Mouse (Mus musculus): Measurements from ENCODE around the gene Lypla2. TPM values are rescaled to one million over a fixed set of nuclear protein-coding genes. Genes with fewer than 3 reads are reported as not detected.

Gene Lypla2
- polyA plus RNA-seq, 1 experiment from 2014 or later, result 94.9 TPM

DNA sequence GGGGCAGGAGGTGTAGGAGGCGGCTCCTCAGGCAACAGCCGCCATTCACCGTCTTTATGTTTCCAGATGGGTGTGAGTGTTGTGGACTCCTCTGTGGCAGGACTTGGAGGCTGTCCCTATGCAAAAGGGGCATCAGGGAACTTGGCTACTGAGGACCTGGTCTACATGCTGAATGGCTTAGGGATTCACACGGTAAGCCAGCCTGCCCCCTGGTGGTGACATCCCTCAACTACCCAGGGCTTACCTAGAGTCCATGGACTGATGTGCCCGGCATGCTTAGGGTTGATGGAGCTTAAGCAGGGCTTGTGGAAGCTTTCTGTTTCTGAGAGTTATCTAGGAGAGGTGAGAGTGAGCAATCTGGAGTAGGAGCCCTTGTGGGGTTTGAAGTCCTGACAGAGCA, 11.7 kb downstream of the Lypla2 start:
- no peak overlapping the region for H3K27ac ChIP-seq (ENCODE audit: low read length)
- H3K4me1 ChIP-seq (ENCODE audit: control insufficient read depth, insufficient read depth, low read length), result peaks cover 17% of the 10 kb centered on the region
- H3K4me3 ChIP-seq (replicated peaks; ENCODE audit: low read length), result no peak overlapping the region
- H3K36me3 ChIP-seq (ENCODE audit: control insufficient read depth, insufficient read depth, low read length), result peaks cover 7% of the 10 kb centered on the region; the same call in 1 of the 2 replicates
- H3K4me2 ChIP-seq (ENCODE audit: low read depth, low read length), result no peak overlapping the region
- H3K9ac ChIP-seq (ENCODE audit: low read length), result no peak overlapping the region
- ATAC-seq (ENCODE audit: insufficient read depth, low FRiP score), result no peak
- no peaks in the 10 kb centered on the region for H3K9me3 ChIP-seq (replicated peaks; ENCODE audit: control insufficient read depth, low read length)
- WGBS, result 25% methylated on average over 5 of the region's 5 CpGs
- no peaks in the 10 kb centered on the region for H3K27me3 ChIP-seq (ENCODE audit: control insufficient read depth, insufficient read depth, low read length)

DNA sequence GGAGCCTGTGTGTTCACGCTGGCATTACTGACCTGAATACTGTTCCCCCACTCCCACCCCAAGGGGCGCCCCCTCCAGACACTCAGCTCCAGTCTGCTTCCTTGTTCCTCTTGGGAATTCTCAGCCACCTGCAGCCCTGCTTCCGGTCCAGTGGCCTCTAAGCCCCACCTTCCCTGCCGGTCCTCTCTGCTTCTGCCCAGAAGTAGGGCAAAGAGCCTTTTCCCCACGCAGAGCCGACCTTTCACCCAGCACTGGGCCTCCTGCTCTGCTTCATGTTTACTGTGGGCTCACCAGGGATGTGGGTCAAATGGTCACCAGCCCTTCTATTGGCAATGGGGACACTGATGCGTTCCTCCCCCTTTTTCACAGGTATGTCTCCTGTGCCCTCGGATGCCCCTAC, 14.1 kb downstream of the Lypla2 start:
- peak; percentile 58; the same call in 1 of the 2 replicates for ATAC-seq (ENCODE audit: insufficient read depth, low FRiP score)
- 51% methylated on average over 8 of the region's 8 CpGs for WGBS
- Histone ChIP-seq H3K36me3 (ENCODE audit: control insufficient read depth, insufficient read depth, low read length) (peaks cover 10% of the 10 kb centered on the region; the same call in 1 of the 2 replicates), H3K9ac (ENCODE audit: low read length) (no peak overlapping the region), H3K27ac (ENCODE audit: low read length) (peak overlapping the region; percentile 70), H3K4me2 (ENCODE audit: low read depth, low read length) (no peak overlapping the region), H3K4me3 (replicated peaks; ENCODE audit: low read length) (no peak overlapping the region), H3K9me3 (replicated peaks; ENCODE audit: control insufficient read depth, low read length) (no peaks in the 10 kb centered on the region), H3K4me1 (ENCODE audit: control insufficient read depth, insufficient read depth, low read length) (peaks cover 6% of the 10 kb centered on the region), H3K27me3 (ENCODE audit: control insufficient read depth, insufficient read depth, low read length) (no peaks in the 10 kb centered on the region)

- H3K27me3 ChIP-seq (ENCODE audit: control insufficient read depth, insufficient read depth, low read length), result no peaks in the 10 kb centered on the region
- no peak overlapping the region for H3K9ac ChIP-seq (ENCODE audit: low read length)
- no peak overlapping the region for H3K4me3 ChIP-seq (replicated peaks; ENCODE audit: low read length)
- H3K36me3 ChIP-seq (ENCODE audit: control insufficient read depth, insufficient read depth, low read length), result peaks cover 26% of the 10 kb centered on the region
- no peak overlapping the region for H3K4me2 ChIP-seq (ENCODE audit: low read depth, low read length)
- WGBS, result 81% methylated on average over 9 of the region's 9 CpGs
- H3K27ac ChIP-seq (ENCODE audit: low read length), result no peak overlapping the region
- no peaks in the 10 kb centered on the region for H3K4me1 ChIP-seq (ENCODE audit: control insufficient read depth, insufficient read depth, low read length)
- no peak for ATAC-seq (ENCODE audit: insufficient read depth, low FRiP score)
- H3K9me3 ChIP-seq (replicated peaks; ENCODE audit: control insufficient read depth, low read length), result no peaks in the 10 kb centered on the region
Measured at GRCm38 (mm10) chr4:135955886-135956285, 16.5 kb downstream of the Lypla2 start.

GRCm38 (mm10) chr4:135954241-135954640, 18.2 kb downstream of the Lypla2 start:
- H3K4me2 ChIP-seq (ENCODE audit: low read depth, low read length), result no peak overlapping the region
- H3K27me3 ChIP-seq (ENCODE audit: control insufficient read depth, insufficient read depth, low read length), result no peaks in the 10 kb centered on the region
- H3K4me3 ChIP-seq (replicated peaks; ENCODE audit: low read length), result no peak overlapping the region
- 20% methylated on average over 2 of the region's 2 CpGs for WGBS
- no peaks in the 10 kb centered on the region for H3K9me3 ChIP-seq (replicated peaks; ENCODE audit: control insufficient read depth, low read length)
- no peak overlapping the region for H3K27ac ChIP-seq (ENCODE audit: low read length)
- H3K36me3 ChIP-seq (ENCODE audit: control insufficient read depth, insufficient read depth, low read length), result peaks cover 24% of the 10 kb centered on the region
- no peak overlapping the region for H3K9ac ChIP-seq (ENCODE audit: low read length)
- ATAC-seq (ENCODE audit: insufficient read depth, low FRiP score), result no peak
- H3K4me1 ChIP-seq (ENCODE audit: control insufficient read depth, insufficient read depth, low read length), result no peaks in the 10 kb centered on the region

- 72% methylated on average over 3 of the region's 3 CpGs for WGBS
- Histone ChIP-seq H3K27me3 (ENCODE audit: control insufficient read depth, insufficient read depth, low read length) (no peaks in the 10 kb centered on the region), H3K36me3 (ENCODE audit: control insufficient read depth, insufficient read depth, low read length) (peaks cover 21% of the 10 kb centered on the region), H3K4me2 (ENCODE audit: low read depth, low read length) (no peak overlapping the region), H3K27ac (ENCODE audit: low read length) (no peak overlapping the region), H3K9me3 (replicated peaks; ENCODE audit: control insufficient read depth, low read length) (no peaks in the 10 kb centered on the region), H3K4me1 (ENCODE audit: control insufficient read depth, insufficient read depth, low read length) (0 out of 2 replicates have a peak, but pooled peaks cover 4% of the 10 kb centered on the region), H3K4me3 (replicated peaks; ENCODE audit: low read length) (no peak overlapping the region), H3K9ac (ENCODE audit: low read length) (no peak overlapping the region)
- ATAC-seq (ENCODE audit: insufficient read depth, low FRiP score), result no peak
Measured at GRCm38 (mm10) chr4:135953179-135953578, 19.2 kb downstream of the Lypla2 start.

DNA sequence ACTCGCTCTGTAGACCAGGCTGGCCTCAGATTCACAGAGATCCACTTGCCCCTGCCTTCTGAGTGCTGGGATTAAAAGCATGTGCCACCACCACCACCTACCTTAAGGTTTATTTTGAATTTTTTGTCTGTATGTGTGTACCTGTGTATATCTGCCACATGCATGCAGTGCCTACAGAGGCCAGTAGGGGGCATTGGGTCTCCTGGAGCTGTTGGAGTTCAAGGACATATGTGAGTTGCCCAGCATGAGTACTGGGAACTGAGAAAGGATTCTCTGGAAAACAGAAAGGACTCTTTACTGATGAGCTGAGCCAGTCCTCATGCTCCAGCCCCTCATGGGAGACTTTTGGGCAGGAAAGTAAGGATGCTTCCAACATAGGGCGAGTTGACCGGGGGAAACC, 20.9 kb downstream of the Lypla2 start:
- no peak for ATAC-seq (ENCODE audit: insufficient read depth, low FRiP score)
- Histone ChIP-seq H3K4me1 (ENCODE audit: control insufficient read depth, insufficient read depth, low read length) (0 out of 2 replicates have a peak, but pooled peaks cover 4% of the 10 kb centered on the region), H3K27me3 (ENCODE audit: control insufficient read depth, insufficient read depth, low read length) (no peaks in the 10 kb centered on the region), H3K9ac (ENCODE audit: low read length) (no peak overlapping the region), H3K27ac (ENCODE audit: low read length) (no peak overlapping the region), H3K4me2 (ENCODE audit: low read depth, low read length) (no peak overlapping the region), H3K9me3 (replicated peaks; ENCODE audit: control insufficient read depth, low read length) (no peaks in the 10 kb centered on the region), H3K4me3 (replicated peaks; ENCODE audit: low read length) (no peak overlapping the region), H3K36me3 (ENCODE audit: control insufficient read depth, insufficient read depth, low read length) (peaks cover 21% of the 10 kb centered on the region)
- 95% methylated on average over 3 of the region's 3 CpGs for WGBS

DNA sequence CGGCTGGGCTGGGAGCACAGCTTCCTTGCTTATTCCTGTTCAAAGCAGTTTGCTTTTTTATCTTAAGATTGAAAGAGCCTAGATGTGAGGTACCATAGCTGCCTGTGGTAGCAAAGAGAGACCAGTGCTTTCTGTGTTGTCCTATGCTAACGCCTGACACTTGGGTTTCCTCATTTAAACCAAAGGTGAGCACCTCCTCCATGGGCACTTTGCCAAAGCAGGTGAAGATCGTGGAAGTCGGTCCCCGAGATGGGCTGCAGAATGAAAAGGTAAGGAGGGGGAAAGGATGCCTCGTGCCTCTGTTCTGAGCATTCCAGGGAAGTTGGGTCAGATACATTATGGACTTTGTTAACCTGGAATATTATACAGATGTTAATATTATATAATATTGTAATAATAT, 22.1 kb downstream of the Lypla2 start:
- 0 out of 2 replicates have a peak, but pooled peaks cover 6% of the 10 kb centered on the region for H3K4me1 ChIP-seq (ENCODE audit: control insufficient read depth, insufficient read depth, low read length)
- no peak overlapping the region for H3K4me3 ChIP-seq (replicated peaks; ENCODE audit: low read length)
- peaks cover 21% of the 10 kb centered on the region for H3K36me3 ChIP-seq (ENCODE audit: control insufficient read depth, insufficient read depth, low read length)
- H3K27ac ChIP-seq (ENCODE audit: low read length), result no peak overlapping the region
- no peak overlapping the region for H3K4me2 ChIP-seq (ENCODE audit: low read depth, low read length)
- no peak for ATAC-seq (ENCODE audit: insufficient read depth, low FRiP score)
- 72% methylated on average over 6 of the region's 6 CpGs for WGBS
- H3K27me3 ChIP-seq (ENCODE audit: control insufficient read depth, insufficient read depth, low read length), result no peaks in the 10 kb centered on the region
- H3K9ac ChIP-seq (ENCODE audit: low read length), result no peak overlapping the region
- no peaks in the 10 kb centered on the region for H3K9me3 ChIP-seq (replicated peaks; ENCODE audit: control insufficient read depth, low read length)

DNA sequence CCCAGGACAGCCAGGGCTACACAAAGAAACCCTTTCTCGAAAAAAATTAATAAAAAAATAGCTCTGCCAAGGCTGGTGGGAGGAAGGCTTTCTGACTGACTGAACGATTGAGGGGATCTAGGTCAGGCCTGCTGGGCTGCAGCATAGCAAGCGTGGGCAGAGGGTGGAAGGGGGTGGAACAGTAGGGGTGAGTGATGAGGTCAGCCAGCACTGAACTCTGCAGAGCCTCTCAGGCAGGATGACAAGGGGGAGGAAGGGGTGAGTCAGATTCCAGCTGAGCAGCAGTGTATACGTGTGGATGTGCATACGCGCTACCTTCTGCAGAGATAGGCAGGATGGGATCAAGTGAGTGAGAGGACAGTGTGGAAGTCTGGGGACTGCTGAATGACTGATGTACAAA, 22.5 kb downstream of the Lypla2 start:
- Histone ChIP-seq H3K4me2 (ENCODE audit: low read depth, low read length) (no peak overlapping the region), H3K27ac (ENCODE audit: low read length) (no peak overlapping the region), H3K4me3 (replicated peaks; ENCODE audit: low read length) (no peak overlapping the region), H3K36me3 (ENCODE audit: control insufficient read depth, insufficient read depth, low read length) (peaks cover 21% of the 10 kb centered on the region), H3K9me3 (replicated peaks; ENCODE audit: control insufficient read depth, low read length) (no peaks in the 10 kb centered on the region), H3K4me1 (ENCODE audit: control insufficient read depth, insufficient read depth, low read length) (0 out of 2 replicates have a peak, but pooled peaks cover 6% of the 10 kb centered on the region), H3K27me3 (ENCODE audit: control insufficient read depth, insufficient read depth, low read length) (no peaks in the 10 kb centered on the region), H3K9ac (ENCODE audit: low read length) (no peak overlapping the region)
- ATAC-seq (ENCODE audit: insufficient read depth, low FRiP score), result no peak
- whole genome bisulfite sequencing, result 50% methylated on average over 6 of the region's 6 CpGs

GRCm38 (mm10) chr4:135949475-135949874, 23.0 kb downstream of the Lypla2 start:
- ATAC-seq (ENCODE audit: insufficient read depth, low FRiP score), result no peak
- H3K9me3 ChIP-seq (replicated peaks; ENCODE audit: control insufficient read depth, low read length), result no peaks in the 10 kb centered on the region
- 0 out of 2 replicates have a peak, but pooled peaks cover 6% of the 10 kb centered on the region for H3K4me1 ChIP-seq (ENCODE audit: control insufficient read depth, insufficient read depth, low read length)
- H3K4me3 ChIP-seq (replicated peaks; ENCODE audit: low read length), result no peak overlapping the region
- 77% methylated on average over 10 of the region's 10 CpGs for WGBS
- no peak overlapping the region for H3K4me2 ChIP-seq (ENCODE audit: low read depth, low read length)
- H3K36me3 ChIP-seq (ENCODE audit: control insufficient read depth, insufficient read depth, low read length), result peaks cover 21% of the 10 kb centered on the region
- H3K27me3 ChIP-seq (ENCODE audit: control insufficient read depth, insufficient read depth, low read length), result no peaks in the 10 kb centered on the region
- H3K9ac ChIP-seq (ENCODE audit: low read length), result no peak overlapping the region
- no peak overlapping the region for H3K27ac ChIP-seq (ENCODE audit: low read length)

Data from stomach, embryonic 16.5 days (tissue).